Mouse (Mus musculus): ENCODE measurements at regions not wholly inside any gene's neighbourhood (a gene's known extent, or its start where the extent isn't known, plus 50 kb on each side); places are given as distances from the start of the nearest gene placed in this dataset.

GRCm38 (mm10) chr17:45879478-45880250 is 146.0 kb upstream of the 1600014C23Rik start:
- peak; percentile 18 for DNase-seq (ENCODE audit: extremely low read depth)

GRCm38 (mm10) chr17:45878394-45878793 is 144.8 kb upstream of the 1600014C23Rik start:
- Histone ChIP-seq H3K9me3 (replicated peaks; ENCODE audit: low read length) (peaks cover 8% of the 10 kb centered on the region), H3K79me2 (replicated peaks; ENCODE audit: control insufficient read depth, extremely low read depth, insufficient read depth, poor library complexity, severe bottlenecking) (no peaks in the 10 kb centered on the region), H3K4me2 (ENCODE audit: insufficient read depth, low read depth, poor library complexity, severe bottlenecking) (no peak overlapping the region), H3K27me3 (replicated peaks) (peaks cover 34% of the 10 kb centered on the region), H3K4me1 (ENCODE audit: control insufficient read depth in 1 of 2, insufficient read depth in 2 of 2) (peaks cover 4 to 25% of the 10 kb centered on the region in 2 experiments; a peak in 3 of 4 replicates), H3K9ac (ENCODE audit: insufficient read depth, low read depth) (no peak overlapping the region), H3K4me3 (replicated peaks in 1 of 3; ENCODE audit: low read depth in 2 of 3, low read length in 2 of 3, poor library complexity in 1 of 3) (no peak overlapping the region), H3K27ac (ENCODE audit: insufficient read depth, low read depth) (no peak overlapping the region), H3K36me3 (replicated peaks in 1 of 2; ENCODE audit: control insufficient read depth in 1 of 2, insufficient read depth in 1 of 2, low read length in 1 of 2) (no peaks in the 10 kb centered on the region)
- no peak for DNase-seq (ENCODE audit: extremely low read depth)
- dilution Hi-C loops (cut with MboI; ENCODE audit: extremely low pct_ligation_motif_present, extremely low pct_unique_long_range_greater_than_20kb, low sequenced_read_pairs) (no loop called here), in situ Hi-C loops (cut with MboI; ENCODE audit: low pct_ligation_motif_present, low pct_unique_long_range_greater_than_20kb, low sequenced_read_pairs) (no loop called here)
- TF ChIP-seq POLR2AphosphoS2 (IDR thresholded peaks at IDR 0.05; ENCODE audit: low read depth, low read length): no peak
- TF ChIP-seq CTCF (conservative IDR thresholded peaks at IDR 0.05 in 1 of 2, IDR thresholded peaks at IDR 0.05 in 1 of 2; ENCODE audit: low read depth in 2 of 2, low read length in 2 of 2): peak; percentile 19 to 31; a peak in 2 of 4 replicates

More at GRCm38 (mm10) chr17:45879478-45880250, 146.0 kb upstream of the 1600014C23Rik start:
- Histone ChIP-seq H3K27me3 (replicated peaks) (peaks cover 25% of the 10 kb centered on the region), H3K79me2 (replicated peaks; ENCODE audit: control insufficient read depth, extremely low read depth, insufficient read depth, poor library complexity, severe bottlenecking) (no peaks in the 10 kb centered on the region), H3K9ac (ENCODE audit: insufficient read depth, low read depth) (no peak overlapping the region), H3K4me2 (ENCODE audit: insufficient read depth, low read depth, poor library complexity, severe bottlenecking) (no peak overlapping the region), H3K9me3 (replicated peaks; ENCODE audit: low read length) (peaks cover 8% of the 10 kb centered on the region), H3K4me3 (replicated peaks in 1 of 3; ENCODE audit: low read depth in 2 of 3, low read length in 2 of 3, poor library complexity in 1 of 3) (no peak overlapping the region), H3K36me3 (replicated peaks in 1 of 2; ENCODE audit: control insufficient read depth in 1 of 2, insufficient read depth in 1 of 2, low read length in 1 of 2) (no peaks in the 10 kb centered on the region), H3K4me1 (ENCODE audit: control insufficient read depth in 1 of 2, insufficient read depth in 2 of 2) (peaks cover 6 to 25% of the 10 kb centered on the region in 2 experiments), H3K27ac (ENCODE audit: insufficient read depth, low read depth) (no peak overlapping the region)
- in situ Hi-C loops (cut with MboI; ENCODE audit: low pct_ligation_motif_present, low pct_unique_long_range_greater_than_20kb, low sequenced_read_pairs) (no loop called here), dilution Hi-C loops (cut with MboI; ENCODE audit: extremely low pct_ligation_motif_present, extremely low pct_unique_long_range_greater_than_20kb, low sequenced_read_pairs) (no loop called here)
- TF ChIP-seq RCOR1 (conservative IDR thresholded peaks at IDR 0.05; ENCODE audit: low read depth, low read length) (no peak), TBP (conservative IDR thresholded peaks at IDR 0.05; ENCODE audit: low read depth, low read length) (no peak), CHD2 (IDR thresholded peaks at IDR 0.05; ENCODE audit: low read length) (no peak), MAX (IDR thresholded peaks at IDR 0.05; ENCODE audit: low read length) (no peak), PAX5 (IDR thresholded peaks at IDR 0.05; ENCODE audit: low read length) (no peak), ZKSCAN1 (IDR thresholded peaks at IDR 0.05; ENCODE audit: borderline replicate concordance, low read depth, low read length) (no peak), TCF12 (IDR thresholded peaks at IDR 0.05; ENCODE audit: low read depth, low read length) (no peak), SIN3A (IDR thresholded peaks at IDR 0.05; ENCODE audit: low read length) (no peak)

GRCm38 (mm10) chr17:45875325-45875724 is 141.7 kb upstream of the 1600014C23Rik start:
- no peaks in the 10 kb centered on the region for H3K36me3 ChIP-seq (replicated peaks in 1 of 2; ENCODE audit: control insufficient read depth in 1 of 2, insufficient read depth in 1 of 2, low read length in 1 of 2)
- H3K27ac ChIP-seq (ENCODE audit: insufficient read depth, low read depth): no peak overlapping the region
- H3K27me3 ChIP-seq (replicated peaks): peaks cover 60% of the 10 kb centered on the region
- no peak overlapping the region for H3K4me2 ChIP-seq (ENCODE audit: insufficient read depth, low read depth, poor library complexity, severe bottlenecking)
- no peak for DNase-seq (ENCODE audit: extremely low read depth)
- in situ Hi-C loops (cut with MboI; ENCODE audit: low pct_ligation_motif_present, low pct_unique_long_range_greater_than_20kb, low sequenced_read_pairs): no loop called here
- dilution Hi-C loops (cut with MboI; ENCODE audit: extremely low pct_ligation_motif_present, extremely low pct_unique_long_range_greater_than_20kb, low sequenced_read_pairs): no loop called here
- H3K79me2 ChIP-seq (replicated peaks; ENCODE audit: control insufficient read depth, extremely low read depth, insufficient read depth, poor library complexity, severe bottlenecking): no peaks in the 10 kb centered on the region
- no peak for TF ChIP-seq UBTF (IDR thresholded peaks at IDR 0.05; ENCODE audit: low read depth, low read length)
- no peak for TF ChIP-seq MEF2A (IDR thresholded peaks at IDR 0.05; ENCODE audit: borderline replicate concordance, low read depth, low read length)
- H3K9me3 ChIP-seq (replicated peaks; ENCODE audit: low read length): peaks cover 8% of the 10 kb centered on the region
- no peak overlapping the region for H3K9ac ChIP-seq (ENCODE audit: insufficient read depth, low read depth)
- H3K4me1 ChIP-seq (ENCODE audit: control insufficient read depth in 1 of 2, insufficient read depth in 2 of 2): peaks cover 0 to 13% of the 10 kb centered on the region in 2 experiments; a peak in 3 of 4 replicates
- no peak overlapping the region for H3K4me3 ChIP-seq (replicated peaks in 1 of 3; ENCODE audit: low read depth in 2 of 3, low read length in 2 of 3, poor library complexity in 1 of 3)

Data from CH12.LX (cell line).